Mouse (Mus musculus) cerebellum, postnatal 36 days (tissue): ENCODE measurements around the gene BC052040.

Experiments
- DNase-seq, 2 experiments: peaks; one replicate each; pipeline ENCODE4 v3.0.0; 2021 to 2022; ENCODE audit warnings: mixed read lengths in 2 of 2

Gene BC052040

DNA sequence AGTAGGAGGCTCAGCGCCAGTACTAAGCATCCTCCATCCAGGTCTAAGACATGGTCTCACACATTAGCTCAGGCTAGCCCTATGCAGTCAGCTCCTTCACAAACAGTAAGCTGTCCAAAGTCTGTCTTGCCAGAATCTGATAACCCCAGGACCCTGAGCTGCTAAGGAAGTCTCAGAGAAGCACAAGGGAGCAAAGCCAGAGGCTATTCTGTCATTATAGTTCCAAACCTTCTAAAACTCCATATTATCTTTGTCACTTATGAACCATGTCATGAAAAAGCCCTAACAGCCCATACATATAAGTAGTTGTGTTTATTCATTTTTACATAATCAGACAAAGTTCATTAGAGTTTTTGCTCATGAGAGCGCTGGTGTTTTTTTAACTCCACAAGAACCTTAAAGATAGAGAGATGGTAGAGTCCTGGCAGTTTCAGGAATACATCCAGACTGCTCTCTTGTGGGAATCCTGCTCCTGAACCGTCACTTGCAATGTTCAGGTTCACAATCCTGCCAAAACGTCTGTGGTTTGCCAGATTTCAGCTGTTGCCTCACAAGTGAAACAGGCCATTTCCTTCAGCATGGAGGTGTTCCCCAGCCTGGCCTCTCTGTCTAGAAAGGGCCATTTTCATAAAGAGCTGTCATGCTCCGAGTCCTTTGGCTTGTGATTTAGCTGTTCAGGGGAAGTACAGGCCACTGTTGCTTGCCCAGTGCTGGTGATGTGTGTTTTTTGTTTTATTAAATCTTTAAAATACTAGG lies 192.8 kb downstream of the BC052040 start:
- no peak for DNase-seq

DNA sequence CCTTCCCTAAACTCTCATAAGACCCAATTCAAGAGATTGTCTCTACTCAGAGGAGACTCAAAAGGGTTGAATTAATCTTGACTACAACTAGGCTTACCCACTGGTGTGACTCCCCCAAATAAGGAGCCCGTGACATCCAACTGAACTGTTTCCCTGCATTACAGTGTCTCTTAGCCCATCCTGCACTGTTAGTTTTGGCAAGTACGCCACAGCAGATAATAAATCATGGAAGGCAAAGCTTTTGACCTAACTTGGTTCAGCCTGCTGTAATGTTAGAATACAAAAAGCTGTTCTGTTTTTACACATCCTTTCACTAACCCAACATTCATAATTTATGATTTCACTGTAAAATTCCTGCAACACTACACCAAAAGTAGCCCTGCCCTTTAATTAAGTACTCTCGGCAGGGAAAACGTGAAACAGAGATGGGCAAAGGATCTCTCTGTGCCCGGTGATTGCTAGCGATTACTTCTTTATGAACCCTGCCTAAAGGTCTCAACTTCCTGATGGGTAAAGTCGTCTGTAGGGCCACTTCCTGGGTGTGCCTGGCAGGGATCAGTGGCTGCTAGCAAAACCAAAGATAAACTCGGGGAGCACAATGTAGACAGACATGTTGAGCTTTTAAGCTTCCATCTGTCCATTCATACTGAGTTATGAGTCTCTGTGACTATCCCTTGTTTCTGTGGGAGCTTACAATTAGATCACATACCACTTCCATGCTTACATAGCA lies 194.1 kb downstream of the BC052040 start:
- no peak for DNase-seq

DNA sequence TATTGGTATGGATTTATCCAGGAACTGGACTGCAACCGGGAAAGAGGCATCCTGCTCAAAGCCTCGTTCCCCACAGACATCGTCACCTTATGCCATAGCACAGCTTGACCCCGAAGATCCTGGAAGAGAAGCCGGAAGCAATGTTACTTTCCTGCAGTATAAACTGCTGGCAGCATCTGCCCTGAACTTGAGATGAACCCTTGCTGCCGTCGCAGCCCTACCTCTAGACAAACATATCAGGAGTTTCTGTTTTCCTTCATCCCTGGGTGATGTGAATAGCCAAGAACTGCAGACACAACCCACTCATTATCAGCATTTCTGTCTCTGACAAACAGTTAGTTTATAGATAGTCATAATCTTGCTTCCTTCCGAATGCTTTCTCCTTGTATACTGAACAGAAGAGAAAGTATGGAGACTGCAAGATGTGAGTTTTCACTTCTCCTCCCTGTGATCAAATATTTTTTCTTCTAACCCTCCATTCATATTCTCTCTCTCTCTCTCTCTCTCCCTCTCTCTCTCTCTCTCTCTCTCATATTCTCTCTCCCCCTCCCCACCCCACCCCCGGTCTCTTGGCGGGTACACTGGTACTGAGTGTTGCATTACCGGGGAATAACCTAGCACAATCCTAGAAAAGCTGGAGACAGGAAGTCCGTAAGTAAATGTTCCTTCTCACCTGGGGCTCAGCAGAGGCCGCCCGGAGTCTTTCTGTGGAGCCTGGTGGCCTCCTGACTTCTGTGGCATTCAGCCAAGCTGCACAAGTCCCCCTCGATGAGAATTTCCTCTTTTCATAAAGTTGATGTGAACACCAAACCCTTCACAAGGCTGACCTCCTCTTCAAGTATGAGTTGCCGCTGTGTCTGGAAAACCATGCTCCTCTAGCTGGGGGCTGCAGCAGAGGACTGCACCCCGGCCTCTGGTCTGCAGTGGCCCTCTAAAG lies 195.7 kb downstream of the BC052040 start:
- no peak for DNase-seq

DNA sequence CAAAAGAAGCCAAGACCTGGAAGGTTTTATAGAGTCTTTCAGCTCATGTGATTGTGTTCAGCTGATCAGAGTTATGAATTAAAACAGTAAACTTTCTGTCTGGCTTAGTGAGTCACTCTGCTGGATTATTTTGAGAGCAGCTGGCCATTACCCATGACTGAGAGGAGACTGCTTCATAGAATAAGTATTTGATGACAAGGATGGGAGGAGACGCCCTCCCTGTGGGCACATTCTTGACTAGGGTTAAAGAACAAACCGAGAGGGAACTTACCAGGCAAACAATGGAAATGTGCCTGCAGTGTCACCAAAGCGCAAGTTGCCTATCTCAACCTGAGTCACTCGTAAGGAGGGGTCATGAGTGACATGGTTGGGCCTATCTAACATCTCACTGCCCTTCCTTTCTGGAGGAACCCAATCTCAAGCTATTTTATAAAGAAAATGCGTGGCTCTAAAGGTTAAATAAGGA lies 199.1 kb downstream of the BC052040 start:
- DNase-seq: no peak

DNA sequence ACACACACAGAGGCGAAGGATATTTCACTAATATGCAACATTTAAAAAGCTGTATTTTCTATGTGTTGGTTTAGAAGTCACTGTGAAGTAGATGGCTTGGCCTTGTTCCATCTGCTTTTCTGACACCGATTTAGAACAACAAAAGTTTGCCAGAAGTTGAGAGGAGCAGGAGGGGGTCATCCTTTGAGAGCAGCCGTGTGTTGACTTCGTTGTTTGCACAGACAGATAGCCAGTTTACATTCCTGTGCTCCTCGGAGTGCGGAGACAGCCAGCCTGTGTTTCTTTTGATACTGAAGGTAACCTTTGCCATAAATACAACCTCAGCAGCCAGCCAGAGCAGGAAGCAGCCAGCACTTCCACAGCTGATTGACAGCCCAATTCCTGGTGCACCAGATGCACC lies 204.2 kb downstream of the BC052040 start:
- DNase-seq: no peak

DNA sequence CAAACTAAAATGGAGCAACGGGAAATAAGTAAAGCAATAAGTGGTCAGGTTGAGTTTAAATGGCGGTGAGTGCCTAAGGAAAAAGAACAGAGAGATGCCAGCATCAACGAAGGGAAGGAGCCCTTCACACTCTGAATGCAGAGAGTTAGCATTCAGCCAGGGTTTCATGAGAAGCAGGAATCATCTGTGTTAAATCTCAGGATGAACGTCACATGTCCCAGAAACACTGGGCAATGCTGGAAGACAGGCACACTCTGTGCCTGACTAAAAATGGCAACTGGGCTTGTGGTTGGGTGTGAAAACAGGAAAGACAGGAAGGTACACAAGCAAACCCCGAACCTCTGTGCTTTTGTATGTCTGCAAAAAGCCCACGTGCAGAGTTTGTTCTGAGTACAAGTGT lies 217.3 kb downstream of the BC052040 start:
- no peak for DNase-seq

DNA sequence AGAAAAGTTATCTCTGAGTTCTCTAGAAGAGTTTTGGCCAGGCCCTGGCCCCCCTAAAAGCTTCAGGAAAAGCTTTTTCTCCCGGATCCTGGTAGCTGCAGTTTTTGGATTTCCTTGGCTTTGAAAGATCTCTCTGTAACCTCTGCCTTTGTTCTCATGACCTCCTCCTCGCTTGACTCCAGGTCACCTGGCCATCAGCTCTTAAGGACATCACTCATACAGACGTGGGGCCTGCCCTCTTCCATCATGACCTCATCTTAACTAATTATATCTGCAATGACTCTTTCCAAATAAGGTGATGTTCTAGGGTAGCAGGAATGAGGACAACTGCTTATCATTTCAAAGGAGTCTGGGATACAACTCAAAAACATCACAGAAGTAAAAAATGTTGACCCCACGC lies 226.9 kb downstream of the BC052040 start:
- no peak for DNase-seq

DNA sequence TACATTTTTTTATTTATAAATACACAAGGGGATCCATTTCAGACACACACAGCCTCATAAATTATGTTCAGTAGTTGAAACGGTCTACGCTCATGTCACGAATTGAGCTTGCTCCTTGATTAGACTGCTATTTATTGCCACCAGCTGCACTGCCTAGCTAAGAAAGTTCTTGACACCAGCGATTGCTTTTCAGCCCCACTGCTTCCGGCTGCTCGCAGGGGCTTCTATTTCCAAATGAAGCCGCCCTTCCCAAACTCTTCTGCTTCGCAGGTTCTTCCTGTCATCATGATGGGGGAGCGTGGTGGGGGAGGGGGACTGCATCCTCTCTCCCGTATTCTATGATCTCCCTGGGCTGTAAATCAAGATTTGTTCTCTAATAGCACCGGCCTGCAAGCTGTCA lies 231.8 kb downstream of the BC052040 start:
- no peak for DNase-seq

DNA sequence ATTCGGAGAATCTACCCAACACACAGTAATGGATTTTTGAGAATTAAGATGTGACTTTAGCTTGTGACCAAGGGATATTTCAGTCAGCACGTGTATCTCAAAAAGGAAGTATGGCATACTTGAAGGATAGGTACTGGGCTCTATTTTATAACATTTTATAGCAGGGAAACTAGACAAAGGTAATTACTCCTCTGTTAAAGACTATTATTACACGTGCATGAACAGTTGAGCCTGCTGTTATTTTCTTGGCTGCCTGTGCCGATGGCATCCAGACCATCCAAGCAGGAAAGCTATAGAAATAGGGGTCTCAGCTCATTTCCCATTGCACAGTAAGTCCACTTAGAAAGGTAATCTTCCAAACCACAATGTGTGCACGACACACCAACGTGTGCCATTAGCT lies 232.2 kb downstream of the BC052040 start:
- DNase-seq: no peak

DNA sequence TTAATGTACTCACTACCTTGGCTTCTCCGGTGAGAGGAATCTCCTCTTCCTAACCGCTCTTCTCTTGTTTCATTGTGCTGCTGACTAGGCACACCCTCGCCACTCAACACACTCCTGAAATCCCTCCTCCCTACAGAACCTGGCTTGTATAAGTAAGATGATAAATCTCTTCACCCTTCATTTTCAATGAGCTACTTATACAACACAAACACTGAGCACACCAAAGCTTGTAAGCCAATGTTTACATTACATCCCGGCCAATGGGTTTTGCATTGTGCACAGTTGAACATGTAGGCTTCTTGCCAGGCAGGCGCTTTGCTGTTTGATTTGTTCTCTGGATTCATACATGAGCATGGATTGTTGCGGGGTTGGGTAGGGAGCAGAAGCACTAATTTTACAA lies 236.4 kb downstream of the BC052040 start:
- no peak for DNase-seq

DNA sequence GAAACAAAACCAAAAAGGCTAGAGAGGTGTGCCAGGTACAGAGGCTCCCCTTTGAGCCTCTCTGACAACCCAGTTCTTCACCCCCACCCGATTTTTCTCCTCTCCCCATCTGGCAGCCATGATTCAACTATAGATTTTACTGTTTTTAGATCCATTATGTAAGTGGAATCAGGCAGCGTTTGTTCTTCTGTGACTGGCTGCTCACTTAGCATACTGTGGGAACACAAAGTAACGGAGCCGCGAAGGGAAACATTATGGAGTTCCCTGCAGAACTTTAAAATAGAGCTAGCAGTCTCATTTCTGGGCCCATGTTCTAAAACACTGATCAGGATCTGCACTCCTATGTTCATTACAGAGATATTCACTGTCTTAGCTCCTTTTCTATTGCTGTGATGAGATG lies 240.8 kb downstream of the BC052040 start:
- no peak for DNase-seq
